In genomic region chr11:63844701-63845100, GRCm38 (mm10) we compare ENCODE assay signal across 29 mouse cellular contexts.
DNase-seq lines count a peak whose midpoint lies in the region; ATAC-seq and TF ChIP-seq lines count a peak whose summit lies in the region.
"Had no signal": no experiment of that assay in that cellular context is flagged by ENCODE, and none has a peak within 500 bp of the region (broad histone marks: within the 10 kb centered on the region; RNA-seq: fewer than 3 reads in every experiment).

No protein-coding gene starts in this region.

- H3K4me3 ChIP-seq in neural tube, embryonic 13.5 days: no peak overlapping the region
- no peak overlapping the region for H3K4me3 ChIP-seq in limb, embryonic 14.5 days (replicated peaks; ENCODE audit: low read length)
- H3K4me3 ChIP-seq: forebrain, embryonic 10.5 days; heart, embryonic 12.5 days; hindbrain, embryonic 13.5 days; layer of hippocampus, adult 2 months; left cerebral cortex, adult 2 months; liver, embryonic 12.5 days; midbrain, embryonic 12.5 days had no signal

- peaks cover 5% of the 10 kb centered on the region; the same call in 1 of the 2 replicates for H3K4me1 ChIP-seq in neural tube, embryonic 13.5 days (replicated peaks)
- H3K4me1 ChIP-seq in limb, embryonic 14.5 days (ENCODE audit: control insufficient read depth, insufficient read depth, low read length): no peaks in the 10 kb centered on the region
- H3K4me1 ChIP-seq: heart, embryonic 12.5 days; liver, embryonic 12.5 days had no signal

- no peaks in the 10 kb centered on the region for H3K9me3 ChIP-seq in neural tube, embryonic 13.5 days
- H3K9me3 ChIP-seq in limb, embryonic 14.5 days (ENCODE audit: control insufficient read depth, low read length): no peaks in the 10 kb centered on the region
- H3K9me3 ChIP-seq: forebrain, embryonic 10.5 days; heart, embryonic 12.5 days; hindbrain, embryonic 13.5 days; liver, embryonic 12.5 days; midbrain, embryonic 12.5 days had no signal

- TF ChIP-seq POLR2A in limb, embryonic 14.5 days (IDR thresholded peaks at IDR 0.05; ENCODE audit: borderline replicate concordance, extremely low read depth, insufficient read depth, insufficient read length): no peak

- H3K9ac ChIP-seq in neural tube, embryonic 13.5 days: no peak overlapping the region
- no peak overlapping the region for H3K9ac ChIP-seq in limb, embryonic 14.5 days (ENCODE audit: low read depth, low read length, severe bottlenecking)
- H3K9ac ChIP-seq: heart, embryonic 12.5 days; hindbrain, embryonic 13.5 days; liver, embryonic 12.5 days; liver, postnatal 0 days; midbrain, embryonic 12.5 days had no signal

- WGBS in neural tube, embryonic 13.5 days: 46% methylated on average over 8 of the region's 8 CpGs
- 55% methylated on average over 8 of the region's 8 CpGs for WGBS in limb, embryonic 14.5 days

- no peak overlapping the region for H3K4me2 ChIP-seq in neural tube, embryonic 13.5 days
- H3K4me2 ChIP-seq in limb, embryonic 14.5 days (replicated peaks; ENCODE audit: low read depth, low read length, severe bottlenecking): no peak overlapping the region
- H3K4me2 ChIP-seq: heart, embryonic 12.5 days; hindbrain, embryonic 13.5 days; liver, embryonic 12.5 days; midbrain, embryonic 12.5 days had no signal

- intact Hi-C loops in gastrocnemius, postnatal 36 days (cut with DNase I): no loop called here

- no peak for ATAC-seq in neural tube, embryonic 13.5 days (ENCODE audit: low read depth)
- ATAC-seq in limb, embryonic 14.5 days (ENCODE audit: low FRiP score, low read depth): no peak
- ATAC-seq in granulocyte monocyte progenitor cell, adult 5-6 weeks (replicated peaks; ENCODE audit: poor library complexity, severe bottlenecking): no peak
- ATAC-seq: forebrain, embryonic 16.5 days; inflammation-experienced regulatory T-cells, adult 6 months; liver, embryonic 12.5 days had no signal

- H3K36me3 ChIP-seq in neural tube, embryonic 13.5 days: no peaks in the 10 kb centered on the region
- H3K36me3 ChIP-seq in limb, embryonic 14.5 days (ENCODE audit: control insufficient read depth, insufficient read depth, low read length): no peaks in the 10 kb centered on the region
- H3K36me3 ChIP-seq: forebrain, embryonic 10.5 days; heart, embryonic 12.5 days; hindbrain, embryonic 13.5 days; liver, embryonic 12.5 days; midbrain, embryonic 12.5 days had no signal

- H3K27me3 ChIP-seq in neural tube, embryonic 13.5 days: no peaks in the 10 kb centered on the region
- no peaks in the 10 kb centered on the region for H3K27me3 ChIP-seq in limb, embryonic 14.5 days (ENCODE audit: control insufficient read depth, insufficient read depth, low read length)
- H3K27me3 ChIP-seq: CH12.LX; heart, embryonic 12.5 days; hindbrain, embryonic 13.5 days; liver, embryonic 12.5 days; midbrain, embryonic 12.5 days had no signal

- DNase-seq in embryo, embryonic 10.5 days (ENCODE audit: low spot score): peak; percentile 26
- no peak for DNase-seq in embryo, embryonic 10 days (ENCODE audit: low spot score)
- DNase-seq in neural tube, embryonic 10.5 days (ENCODE audit: extremely low spot score, low spot score): no peak
- DNase-seq in limb, embryonic 14.5 days (ENCODE audit: low spot score): peak; percentile 9
- no peak for DNase-seq in gastrocnemius, postnatal 36 days
- DNase-seq: adrenal gland, adult 8-10 months; cerebellum, adult 8-10 months; cerebellum, postnatal 36 days; gastrocnemius, postnatal 14 days; heart, adult 18-20 months; heart, postnatal 4 days; kidney, adult 2 months; kidney, postnatal 36 days; liver, postnatal 0 days; right cerebral cortex, adult 18-20 months; spleen, adult 18-20 months; thymus, postnatal 14 days had no signal

- peak overlapping the region; percentile 50 for H3K27ac ChIP-seq in neural tube, embryonic 13.5 days (replicated peaks)
- H3K27ac ChIP-seq in limb, embryonic 14.5 days (replicated peaks; ENCODE audit: low read depth, low read length): no peak overlapping the region
- H3K27ac ChIP-seq: forebrain, embryonic 10.5 days; hindbrain, embryonic 13.5 days; layer of hippocampus, adult 2 months; left cerebral cortex, adult 2 months; liver, embryonic 12.5 days; midbrain, embryonic 12.5 days had no signal

Comparison
In these comparisons a context has a peak if more than half of its experiments do, and no peak if none do; other contexts are left out.
1. DNase-seq: peak in embryo, embryonic 10.5 days (single experiment) and limb, embryonic 14.5 days (single experiment); none in embryo, embryonic 10 days (single experiment), neural tube, embryonic 10.5 days (single experiment) and gastrocnemius, postnatal 36 days (0 of 2).